Mouse (Mus musculus): ENCODE results near the gene Gm11168. TPM values are rescaled to one million over a fixed set of nuclear protein-coding genes. Genes with fewer than 3 reads are reported as not detected.
"Not testable (repeated sequence)": the region's sequence is repeated elsewhere in the genome, so short reads cannot be mapped to it uniquely, and the experiment has no call there.

The Gm11168 gene
- polyA plus RNA-seq, 1 experiment from 2014 or later, result not detected

DNA sequence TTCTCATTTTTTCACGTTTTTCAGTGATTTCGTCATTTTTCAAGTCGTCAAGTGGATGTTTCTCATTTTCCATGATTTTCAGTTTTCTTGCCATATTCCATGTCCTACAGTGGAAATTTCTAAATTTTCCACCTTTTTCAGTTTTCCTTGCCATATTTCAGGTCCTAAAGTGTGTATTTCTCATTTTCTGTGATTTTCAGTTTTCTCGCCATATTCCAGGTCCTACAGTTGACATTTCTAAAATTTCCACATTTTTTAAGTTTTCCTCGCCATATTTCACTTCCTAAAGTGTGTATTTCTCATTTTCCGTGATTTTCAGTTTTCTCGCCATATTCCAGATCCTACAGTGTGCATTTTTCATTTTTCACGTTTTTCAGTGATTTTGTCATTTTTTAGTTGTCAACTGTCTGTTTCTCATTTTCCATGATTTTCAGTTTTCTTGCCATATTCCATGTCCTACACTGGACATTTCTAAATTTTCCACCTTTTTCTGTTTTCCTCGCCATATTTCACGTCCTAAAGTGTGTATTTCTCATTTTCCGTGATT, 9.7 kb downstream of the Gm11168 start, which contains the start of gene Gm10721:
Gene Gm10721, plus strand, starts transcription at position 408 of the 547 bp plus-strand sequence.
- not testable (repeated sequence) for H3K27me3 ChIP-seq (replicated peaks; ENCODE audit: control insufficient read depth, insufficient read depth, low read length); H3K27ac ChIP-seq (ENCODE audit: low read depth, low read length); H3K4me3 ChIP-seq (ENCODE audit: low read depth, low read length); H3K4me1 ChIP-seq (replicated peaks; ENCODE audit: control insufficient read depth, insufficient read depth, low read length); H3K36me3 ChIP-seq (ENCODE audit: control insufficient read depth, insufficient read depth); H3K4me2 ChIP-seq (replicated peaks; ENCODE audit: low read depth); H3K9ac ChIP-seq (ENCODE audit: low read depth, low read length); H3K9me3 ChIP-seq (ENCODE audit: control insufficient read depth)
- peak; percentile 61; the same call in 1 of the 2 replicates for ATAC-seq
- WGBS, result no CpG with 5 or more reads among the region's 11 CpGs

DNA sequence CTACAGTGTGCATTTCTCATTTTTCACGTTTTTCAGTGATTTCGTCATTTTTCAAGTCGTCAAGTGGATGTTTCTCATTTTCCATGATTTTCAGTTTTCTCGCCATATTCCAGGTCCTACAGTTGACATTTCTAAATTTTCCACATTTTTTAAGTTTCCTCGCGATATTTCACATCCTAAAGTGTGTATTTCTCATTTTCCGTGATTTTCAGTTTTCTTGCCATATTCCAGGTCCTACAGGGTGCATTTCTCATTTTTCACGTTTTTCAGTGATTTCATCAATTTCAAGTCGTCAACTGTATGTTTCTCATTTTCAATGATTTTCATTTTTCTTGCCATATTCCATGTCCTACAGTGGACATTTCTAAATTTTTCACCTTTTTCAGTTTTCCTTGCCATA, 12.2 kb downstream of the Gm11168 start, which contains the start of gene Gm10720:
Gene Gm10720, plus strand, starts transcription at position 301 of the 400 bp plus-strand sequence.
- not testable (repeated sequence) for H3K27ac ChIP-seq (ENCODE audit: low read depth, low read length); H3K9me3 ChIP-seq (ENCODE audit: control insufficient read depth); H3K4me1 ChIP-seq (replicated peaks; ENCODE audit: control insufficient read depth, insufficient read depth, low read length); H3K36me3 ChIP-seq (ENCODE audit: control insufficient read depth, insufficient read depth); H3K9ac ChIP-seq (ENCODE audit: low read depth, low read length); ATAC-seq; H3K4me2 ChIP-seq (replicated peaks; ENCODE audit: low read depth); H3K27me3 ChIP-seq (replicated peaks; ENCODE audit: control insufficient read depth, insufficient read depth, low read length); H3K4me3 ChIP-seq (ENCODE audit: low read depth, low read length)
- WGBS, result 53% methylated on average over 4 of the region's 9 CpGs

DNA sequence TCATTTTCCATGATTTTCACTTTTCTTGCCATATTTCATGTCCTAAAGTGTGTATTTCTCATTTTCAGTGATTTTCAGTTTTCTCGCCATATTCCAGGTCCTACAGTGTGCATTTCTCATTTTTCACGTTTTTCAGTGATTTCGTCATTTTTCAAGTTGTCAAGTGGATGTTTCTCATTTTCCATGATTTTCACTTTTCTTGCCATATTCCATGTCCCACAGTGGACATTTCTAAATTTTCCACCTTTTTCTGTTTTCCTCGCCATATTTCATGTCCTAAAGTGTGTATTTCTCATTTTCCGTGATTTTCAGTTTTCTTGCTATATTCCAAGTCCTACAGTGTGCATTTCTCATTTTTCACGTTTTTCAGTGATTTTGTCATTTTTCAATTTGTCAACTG, 12.8 kb downstream of the Gm11168 start:
- not testable (repeated sequence) for ATAC-seq; H3K4me2 ChIP-seq (replicated peaks; ENCODE audit: low read depth); H3K27me3 ChIP-seq (replicated peaks; ENCODE audit: control insufficient read depth, insufficient read depth, low read length); H3K27ac ChIP-seq (ENCODE audit: low read depth, low read length); H3K9ac ChIP-seq (ENCODE audit: low read depth, low read length); H3K9me3 ChIP-seq (ENCODE audit: control insufficient read depth); H3K4me3 ChIP-seq (ENCODE audit: low read depth, low read length); H3K36me3 ChIP-seq (ENCODE audit: control insufficient read depth, insufficient read depth); H3K4me1 ChIP-seq (replicated peaks; ENCODE audit: control insufficient read depth, insufficient read depth, low read length)
- 78% methylated on average over 4 of the region's 6 CpGs for WGBS

DNA sequence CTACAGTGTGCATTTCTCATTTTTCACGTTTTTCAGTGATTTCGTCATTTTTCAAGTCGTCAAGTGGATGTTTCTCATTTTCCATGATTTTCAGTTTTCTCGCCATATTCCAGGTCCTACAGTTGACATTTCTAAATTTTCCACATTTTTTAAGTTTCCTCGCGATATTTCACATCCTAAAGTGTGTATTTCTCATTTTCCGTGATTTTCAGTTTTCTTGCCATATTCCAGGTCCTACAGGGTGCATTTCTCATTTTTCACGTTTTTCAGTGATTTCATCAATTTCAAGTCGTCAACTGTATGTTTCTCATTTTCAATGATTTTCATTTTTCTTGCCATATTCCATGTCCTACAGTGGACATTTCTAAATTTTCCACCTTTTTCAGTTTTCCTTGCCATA, 14.0 kb downstream of the Gm11168 start, which contains the start of gene Gm10719:
Gene Gm10719, plus strand, starts transcription at position 301 of the 400 bp plus-strand sequence.
- H3K4me3 ChIP-seq (ENCODE audit: low read depth, low read length); H3K36me3 ChIP-seq (ENCODE audit: control insufficient read depth, insufficient read depth); H3K9ac ChIP-seq (ENCODE audit: low read depth, low read length); H3K27ac ChIP-seq (ENCODE audit: low read depth, low read length); H3K27me3 ChIP-seq (replicated peaks; ENCODE audit: control insufficient read depth, insufficient read depth, low read length); H3K4me2 ChIP-seq (replicated peaks; ENCODE audit: low read depth); ATAC-seq; H3K9me3 ChIP-seq (ENCODE audit: control insufficient read depth); H3K4me1 ChIP-seq (replicated peaks; ENCODE audit: control insufficient read depth, insufficient read depth, low read length): not testable (repeated sequence)
- no CpG with 5 or more reads among the region's 9 CpGs for WGBS

DNA sequence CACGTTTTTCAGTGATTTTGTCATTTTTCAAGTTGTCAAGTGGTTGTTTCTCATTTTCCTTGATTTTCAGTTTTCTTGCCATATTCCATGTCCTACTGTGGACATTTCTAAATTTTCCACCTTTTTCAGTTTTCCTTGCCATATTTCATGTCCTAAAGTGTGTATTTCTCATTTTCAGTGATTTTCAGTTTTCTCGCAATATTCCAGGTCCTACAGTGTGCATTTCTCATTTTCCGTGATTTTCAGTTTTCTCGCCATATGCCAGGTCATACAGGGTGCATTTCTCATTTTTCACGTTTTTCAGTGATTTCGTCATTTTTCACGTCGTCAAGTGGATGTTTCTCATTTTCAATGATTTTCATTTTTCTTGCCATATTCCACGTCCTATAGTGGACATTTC, 15.8 kb downstream of the Gm11168 start:
- H3K9me3 ChIP-seq (ENCODE audit: control insufficient read depth); H3K9ac ChIP-seq (ENCODE audit: low read depth, low read length); H3K4me3 ChIP-seq (ENCODE audit: low read depth, low read length); H3K27ac ChIP-seq (ENCODE audit: low read depth, low read length); H3K36me3 ChIP-seq (ENCODE audit: control insufficient read depth, insufficient read depth); H3K4me2 ChIP-seq (replicated peaks; ENCODE audit: low read depth); H3K27me3 ChIP-seq (replicated peaks; ENCODE audit: control insufficient read depth, insufficient read depth, low read length); ATAC-seq; H3K4me1 ChIP-seq (replicated peaks; ENCODE audit: control insufficient read depth, insufficient read depth, low read length): not testable (repeated sequence)
- WGBS, result 69% methylated on average over 9 of the region's 9 CpGs

DNA sequence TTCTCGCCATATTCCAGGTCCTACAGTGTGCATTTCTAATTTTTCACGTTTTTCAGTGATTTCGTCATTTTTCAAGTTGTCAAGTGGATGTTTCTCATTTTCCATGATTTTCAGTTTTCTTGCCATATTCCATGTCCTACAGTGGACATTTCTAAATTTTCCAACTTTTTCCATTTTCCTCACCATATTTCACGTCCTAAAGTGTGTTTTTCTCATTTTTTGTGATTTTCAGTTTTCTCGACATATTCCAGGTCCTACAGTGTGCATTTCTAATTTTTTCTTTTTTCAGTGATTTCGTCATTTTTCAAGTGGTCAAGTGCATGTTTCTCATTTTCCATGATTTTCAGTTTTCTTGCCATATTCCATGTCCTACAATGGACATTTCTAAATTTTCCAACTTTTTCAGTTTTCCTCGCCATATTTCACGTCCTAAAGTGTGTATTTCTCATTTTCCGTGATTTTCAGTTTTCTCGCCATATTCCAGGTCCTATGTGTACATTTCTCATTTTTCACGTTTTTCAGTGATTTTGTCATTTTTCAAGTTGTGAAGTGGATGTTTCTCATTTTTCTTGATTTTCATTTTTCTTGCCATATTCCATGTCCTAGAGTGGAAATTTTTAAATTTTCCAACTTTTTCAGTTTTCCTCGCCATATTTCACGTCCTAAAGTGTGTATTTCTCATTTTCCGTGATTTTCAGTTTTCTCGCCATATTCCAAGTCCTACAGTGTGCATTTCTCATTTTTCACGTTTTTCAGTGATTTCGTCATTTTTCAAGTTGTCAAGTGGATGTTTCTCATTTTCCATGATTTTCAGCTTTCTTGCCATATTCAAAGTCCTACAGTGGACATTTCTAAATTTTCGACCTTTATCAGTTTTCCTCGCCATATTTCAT, 16.9 kb downstream of the Gm11168 start:
- not testable (repeated sequence) for H3K4me3 ChIP-seq (ENCODE audit: low read depth, low read length); H3K4me2 ChIP-seq (replicated peaks; ENCODE audit: low read depth); H3K36me3 ChIP-seq (ENCODE audit: control insufficient read depth, insufficient read depth); H3K27ac ChIP-seq (ENCODE audit: low read depth, low read length); H3K9ac ChIP-seq (ENCODE audit: low read depth, low read length); H3K4me1 ChIP-seq (replicated peaks; ENCODE audit: control insufficient read depth, insufficient read depth, low read length); H3K9me3 ChIP-seq (ENCODE audit: control insufficient read depth); H3K27me3 ChIP-seq (replicated peaks; ENCODE audit: control insufficient read depth, insufficient read depth, low read length)
- 82% methylated on average over 11 of the region's 19 CpGs for WGBS
- peak; percentile 57; the same call in 1 of the 2 replicates for ATAC-seq

DNA sequence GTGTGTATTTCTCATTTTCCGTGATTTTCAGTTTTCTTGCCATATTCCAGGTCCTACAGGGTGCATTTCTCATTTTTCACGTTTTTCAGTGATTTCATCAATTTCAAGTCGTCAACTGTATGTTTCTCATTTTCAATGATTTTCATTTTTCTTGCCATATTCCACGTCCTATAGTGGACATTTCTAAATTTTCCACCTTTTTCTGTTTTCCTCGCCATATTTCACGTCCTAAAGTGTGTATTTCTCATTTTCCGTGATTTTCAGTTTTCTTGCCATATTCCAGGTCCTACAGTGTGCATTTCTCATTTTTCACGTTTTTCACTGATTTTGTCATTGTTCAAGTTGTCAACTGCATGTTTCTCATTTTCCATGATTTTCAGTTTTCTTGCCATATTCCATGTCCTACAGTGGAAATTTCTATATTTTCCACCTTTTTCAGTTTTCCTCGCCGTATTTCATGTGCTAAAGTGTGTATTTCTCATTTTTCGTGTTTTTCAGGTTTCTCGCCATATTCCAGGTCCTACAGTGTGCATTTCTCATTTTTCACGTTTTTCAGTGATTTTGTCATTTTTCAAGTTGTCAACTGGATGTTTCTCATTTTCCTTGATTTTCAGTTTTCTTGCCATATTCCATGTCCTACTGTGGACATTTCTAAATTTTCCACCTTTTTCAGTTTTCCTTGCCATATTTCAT, 19.3 kb downstream of the Gm11168 start:
- H3K9me3 ChIP-seq (ENCODE audit: control insufficient read depth); H3K9ac ChIP-seq (ENCODE audit: low read depth, low read length); ATAC-seq; H3K27ac ChIP-seq (ENCODE audit: low read depth, low read length); H3K27me3 ChIP-seq (replicated peaks; ENCODE audit: control insufficient read depth, insufficient read depth, low read length); H3K4me2 ChIP-seq (replicated peaks; ENCODE audit: low read depth); H3K4me3 ChIP-seq (ENCODE audit: low read depth, low read length); H3K36me3 ChIP-seq (ENCODE audit: control insufficient read depth, insufficient read depth); H3K4me1 ChIP-seq (replicated peaks; ENCODE audit: control insufficient read depth, insufficient read depth, low read length): not testable (repeated sequence)
- 74% methylated on average over 9 of the region's 13 CpGs for WGBS

DNA sequence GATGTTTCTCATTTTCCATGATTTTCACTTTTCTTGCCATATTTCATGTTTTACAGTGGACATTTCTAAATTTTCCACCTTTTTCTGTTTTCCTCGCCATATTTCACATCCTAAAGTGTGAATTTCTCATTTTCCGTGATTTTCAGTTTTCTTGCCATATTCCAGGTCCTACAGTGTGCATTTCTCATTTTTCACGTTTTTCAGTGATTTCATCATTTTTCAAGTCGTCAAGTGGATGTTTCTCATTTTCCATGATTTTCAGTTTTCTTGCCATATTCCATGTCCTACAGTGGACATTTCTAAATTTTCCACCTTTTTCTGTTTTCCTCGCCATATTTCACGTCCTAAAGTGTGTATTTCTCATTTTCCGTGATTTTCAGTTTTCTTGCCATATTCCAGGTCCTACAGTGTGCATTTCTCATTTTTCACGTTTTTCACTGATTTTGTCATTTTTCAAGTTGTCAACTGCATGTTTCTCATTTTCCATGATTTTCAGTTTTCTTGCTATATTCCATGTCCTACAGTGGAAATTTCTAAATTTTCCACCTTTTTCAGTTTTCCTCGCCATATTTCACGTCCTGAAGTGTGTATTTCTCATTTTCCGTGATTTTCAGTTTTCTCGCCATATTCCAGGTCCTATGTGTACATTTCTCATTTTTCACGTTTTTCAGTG, 20.3 kb downstream of the Gm11168 start, which contains the start of gene Gm10718:
Gene Gm10718, plus strand, starts transcription at position 236 of the 673 bp plus-strand sequence.
- H3K27ac ChIP-seq (ENCODE audit: low read depth, low read length); H3K9me3 ChIP-seq (ENCODE audit: control insufficient read depth); H3K9ac ChIP-seq (ENCODE audit: low read depth, low read length); H3K27me3 ChIP-seq (replicated peaks; ENCODE audit: control insufficient read depth, insufficient read depth, low read length); H3K36me3 ChIP-seq (ENCODE audit: control insufficient read depth, insufficient read depth); H3K4me1 ChIP-seq (replicated peaks; ENCODE audit: control insufficient read depth, insufficient read depth, low read length); H3K4me3 ChIP-seq (ENCODE audit: low read depth, low read length); ATAC-seq; H3K4me2 ChIP-seq (replicated peaks; ENCODE audit: low read depth): not testable (repeated sequence)
- WGBS, result 71% methylated on average over 9 of the region's 13 CpGs
